Mouse (Mus musculus): ENCODE measurements at regions not wholly inside any gene's neighbourhood (a gene's known extent, or its start where the extent isn't known, plus 50 kb on each side); places are given as distances from the start of the nearest gene placed in this dataset.
"Not testable (repeated sequence)": the region's sequence is repeated elsewhere in the genome, so short reads cannot be mapped to it uniquely, and the experiment has no call there.

DNA sequence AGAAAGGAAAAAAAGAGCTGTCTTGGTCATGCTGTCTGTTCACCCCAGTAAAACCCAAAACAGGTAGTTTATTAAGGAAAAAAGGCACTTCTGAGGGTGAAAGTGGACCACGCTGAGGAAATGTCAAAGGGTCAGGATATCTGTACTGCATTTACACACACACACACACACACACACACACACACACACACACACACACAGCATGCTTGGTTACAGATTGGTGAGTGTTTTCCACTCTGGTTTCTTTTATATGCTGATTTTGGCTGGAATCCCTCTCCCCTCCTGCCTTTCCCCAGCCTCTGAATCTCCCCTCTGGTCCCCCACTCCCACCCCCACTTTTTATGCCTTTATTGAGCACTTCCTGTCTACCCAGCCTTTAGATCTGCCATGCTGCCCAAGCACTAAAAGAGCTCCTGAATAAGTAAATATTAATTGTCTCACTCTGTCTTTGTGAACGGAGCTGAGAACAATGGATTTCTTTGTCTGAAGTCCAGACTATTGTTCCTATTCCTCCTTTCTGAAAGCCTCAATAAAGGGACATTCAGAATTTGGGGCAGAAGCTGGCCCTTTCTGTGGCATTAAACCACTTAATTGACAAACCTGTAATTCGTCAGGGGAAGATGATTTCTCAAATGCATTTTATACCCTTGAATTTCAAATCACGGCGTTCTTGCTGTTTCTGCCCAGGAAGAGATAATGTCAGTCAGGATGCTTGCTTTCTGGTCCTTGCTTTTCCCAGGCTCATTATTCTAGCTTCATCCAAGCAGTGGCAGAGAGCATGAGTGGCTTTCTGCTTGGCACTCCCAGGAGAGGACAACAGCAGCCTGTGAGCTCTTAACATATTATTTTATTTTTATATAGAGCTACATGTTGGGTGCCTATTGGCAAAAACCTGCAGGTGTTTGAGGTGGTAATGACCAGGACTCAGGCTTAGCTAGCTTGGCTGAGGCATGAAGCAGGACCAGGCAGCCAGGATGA is 187.8 kb downstream of the Zfp619 start:
- Histone ChIP-seq H3K4me1 (ENCODE audit: control insufficient read depth, insufficient read depth, low read depth, low read length) (peaks cover 9% of the 10 kb centered on the region), H3K9ac (ENCODE audit: low read depth, low read length) (0 out of 2 replicates have a peak overlapping the region, but pooled peaks have one; percentile 13), H3K4me3 (ENCODE audit: low read length) (no peak overlapping the region), H3K9me3 (ENCODE audit: control insufficient read depth, low read length) (no peaks in the 10 kb centered on the region), H3K27ac (ENCODE audit: low read depth, low read length) (0 out of 2 replicates have a peak overlapping the region, but pooled peaks have one; percentile 13), H3K36me3 (ENCODE audit: control insufficient read depth, insufficient read depth, low read length) (no peaks in the 10 kb centered on the region), H3K4me2 (ENCODE audit: low read length) (peak overlapping the region; percentile 6; the same call in 1 of the 2 replicates), H3K27me3 (replicated peaks; ENCODE audit: control insufficient read depth, insufficient read depth, low read length) (no peaks in the 10 kb centered on the region)
- peak; percentile 27; the same call in 1 of the 2 replicates for ATAC-seq
- WGBS = 8% methylated on average over 5 of the region's 5 CpGs

DNA sequence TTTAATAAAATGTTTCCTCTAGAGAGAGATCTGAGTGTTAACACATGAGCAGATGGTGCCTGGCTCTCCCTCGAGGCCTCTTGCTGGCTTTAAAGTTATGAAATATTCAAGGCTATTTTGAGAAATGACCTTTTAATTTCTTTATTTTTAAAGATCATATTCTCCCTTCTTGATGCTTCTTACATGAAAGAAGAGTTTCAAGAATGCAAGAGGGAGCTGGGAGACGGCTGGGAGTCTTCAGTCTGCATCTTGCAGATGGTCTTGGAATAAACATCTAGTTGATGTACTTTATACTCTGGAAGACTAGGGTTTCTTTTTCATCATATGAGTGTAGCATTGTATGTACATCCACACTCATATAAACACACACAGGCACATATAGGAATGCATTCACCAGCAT is 189.0 kb downstream of the Zfp619 start:
- Histone ChIP-seq H3K4me3 (ENCODE audit: low read length) (no peak overlapping the region), H3K36me3 (ENCODE audit: control insufficient read depth, insufficient read depth, low read length) (no peaks in the 10 kb centered on the region), H3K9ac (ENCODE audit: low read depth, low read length) (no peak overlapping the region), H3K4me1 (ENCODE audit: control insufficient read depth, insufficient read depth, low read depth, low read length) (peaks cover 9% of the 10 kb centered on the region), H3K27ac (ENCODE audit: low read depth, low read length) (no peak overlapping the region), H3K27me3 (replicated peaks; ENCODE audit: control insufficient read depth, insufficient read depth, low read length) (no peaks in the 10 kb centered on the region), H3K4me2 (ENCODE audit: low read length) (no peak overlapping the region), H3K9me3 (ENCODE audit: control insufficient read depth, low read length) (no peaks in the 10 kb centered on the region)
- 72% methylated on average over 2 of the region's 2 CpGs for WGBS
- no peak for ATAC-seq

DNA sequence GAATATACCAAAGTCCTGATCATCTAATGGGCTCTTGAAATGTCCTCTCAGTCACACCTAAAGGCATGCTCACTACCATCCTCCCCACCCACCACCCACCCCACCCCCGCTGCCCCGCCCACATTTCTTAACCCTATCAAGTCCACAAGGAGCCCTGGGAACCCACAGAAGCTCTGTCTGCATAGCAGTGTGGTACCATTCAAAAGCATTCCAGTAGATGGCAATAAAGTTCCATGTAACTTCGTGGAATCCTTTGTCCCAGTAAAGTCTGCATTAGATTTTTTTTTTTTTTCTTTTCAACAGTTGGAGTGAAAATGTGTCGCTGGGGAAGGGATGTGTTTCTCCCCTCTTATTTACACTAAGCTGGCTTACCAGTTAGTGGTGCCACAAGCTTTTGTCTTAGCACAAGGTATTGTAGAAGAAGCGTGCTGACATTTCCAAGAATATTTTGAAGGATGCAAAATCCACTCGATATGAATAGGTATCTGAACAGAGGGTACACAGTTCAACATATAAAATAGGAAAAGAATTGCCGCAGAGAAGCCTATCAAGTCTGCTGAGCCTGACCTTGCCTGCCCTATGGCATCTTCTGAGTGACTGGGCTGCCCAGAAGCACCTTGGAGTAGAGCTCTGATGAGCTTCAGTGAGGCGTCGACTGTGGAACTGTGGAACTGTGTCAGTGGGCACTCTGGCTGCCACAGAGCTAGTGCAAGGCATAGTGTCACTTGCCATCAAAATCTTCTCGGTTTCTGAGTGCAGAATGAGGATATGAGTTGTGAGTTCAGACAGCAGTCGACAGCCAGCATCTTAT is 199.0 kb downstream of the Zfp619 start:
- H3K27me3 ChIP-seq (replicated peaks; ENCODE audit: control insufficient read depth, insufficient read depth, low read length) = no peaks in the 10 kb centered on the region
- WGBS = 20% methylated on average over 11 of the region's 11 CpGs
- H3K4me2 ChIP-seq (ENCODE audit: low read length) = peak overlapping the region; percentile 43
- H3K36me3 ChIP-seq (ENCODE audit: control insufficient read depth, insufficient read depth, low read length) = no peaks in the 10 kb centered on the region
- H3K9me3 ChIP-seq (ENCODE audit: control insufficient read depth, low read length) = no peaks in the 10 kb centered on the region
- H3K4me1 ChIP-seq (ENCODE audit: control insufficient read depth, insufficient read depth, low read depth, low read length) = peaks cover 5% of the 10 kb centered on the region
- 0 out of 2 replicates have a peak overlapping the region, but pooled peaks have one; percentile 16 for H3K27ac ChIP-seq (ENCODE audit: low read depth, low read length)
- H3K9ac ChIP-seq (ENCODE audit: low read depth, low read length) = no peak overlapping the region
- peak; percentile 96 for ATAC-seq
- no peak overlapping the region for H3K4me3 ChIP-seq (ENCODE audit: low read length)

DNA sequence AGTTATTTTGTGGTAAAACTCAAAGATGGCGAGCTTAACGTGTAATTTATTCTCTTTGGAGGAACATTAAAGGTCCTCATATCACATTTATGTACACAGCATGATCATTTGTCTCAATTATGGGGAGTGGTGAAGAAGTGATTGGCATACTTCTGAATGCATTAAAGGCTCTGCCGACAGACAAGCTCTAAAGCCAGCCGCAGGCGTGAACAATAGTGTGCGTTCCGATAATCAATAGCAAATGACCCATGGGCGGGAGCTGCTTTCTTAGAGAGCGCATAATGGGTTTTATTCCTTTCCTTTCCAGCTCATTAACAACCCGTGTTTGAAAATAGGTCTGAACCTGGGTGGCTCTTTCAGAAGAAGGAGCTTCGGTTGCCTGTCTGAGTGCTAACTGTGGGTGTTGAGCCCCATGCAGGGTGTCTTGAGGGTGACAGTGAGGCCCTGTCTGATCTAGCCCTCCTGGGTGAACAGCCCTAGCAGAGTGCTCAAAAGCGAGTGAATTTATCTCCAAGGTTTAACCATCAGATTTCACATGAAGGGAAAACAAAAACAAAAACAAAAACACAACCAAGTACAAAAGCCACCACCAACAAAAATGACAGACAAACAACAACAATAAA is 210.5 kb downstream of the Zfp619 start:
- Histone ChIP-seq H3K9ac (ENCODE audit: low read depth, low read length) (no peak overlapping the region), H3K4me2 (ENCODE audit: low read length) (no peak overlapping the region), H3K9me3 (ENCODE audit: control insufficient read depth, low read length) (no peaks in the 10 kb centered on the region), H3K4me1 (ENCODE audit: control insufficient read depth, insufficient read depth, low read depth, low read length) (no peaks in the 10 kb centered on the region), H3K27ac (ENCODE audit: low read depth, low read length) (no peak overlapping the region), H3K27me3 (replicated peaks; ENCODE audit: control insufficient read depth, insufficient read depth, low read length) (no peaks in the 10 kb centered on the region), H3K36me3 (ENCODE audit: control insufficient read depth, insufficient read depth, low read length) (no peaks in the 10 kb centered on the region), H3K4me3 (ENCODE audit: low read length) (no peak overlapping the region)
- 21% methylated on average over 12 of the region's 12 CpGs for WGBS
- ATAC-seq = no peak

DNA sequence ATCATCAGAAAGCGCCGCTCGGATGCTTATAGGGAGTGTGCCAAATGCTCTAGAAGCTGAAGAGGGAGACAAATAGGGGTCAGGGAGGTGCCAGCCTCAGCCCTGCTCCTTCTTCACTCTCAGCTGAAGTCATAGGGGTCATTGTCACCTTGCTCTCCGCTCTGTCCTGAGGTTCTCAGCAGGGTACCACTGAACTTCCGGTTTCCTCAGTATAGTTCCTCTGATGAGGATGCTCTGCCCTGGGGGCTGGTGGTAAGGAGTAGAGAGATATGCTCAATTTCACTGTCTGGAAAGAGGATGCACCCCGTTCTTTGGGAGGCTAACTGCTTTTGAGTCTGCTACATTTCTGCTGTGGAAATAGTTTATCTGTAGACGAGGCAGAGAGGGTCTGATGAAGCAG is 211.4 kb downstream of the Zfp619 start:
- Histone ChIP-seq H3K27me3 (replicated peaks; ENCODE audit: control insufficient read depth, insufficient read depth, low read length) (no peaks in the 10 kb centered on the region), H3K9ac (ENCODE audit: low read depth, low read length) (no peak overlapping the region), H3K4me1 (ENCODE audit: control insufficient read depth, insufficient read depth, low read depth, low read length) (no peaks in the 10 kb centered on the region), H3K4me3 (ENCODE audit: low read length) (no peak overlapping the region), H3K9me3 (ENCODE audit: control insufficient read depth, low read length) (no peaks in the 10 kb centered on the region), H3K4me2 (ENCODE audit: low read length) (no peak overlapping the region), H3K27ac (ENCODE audit: low read depth, low read length) (no peak overlapping the region), H3K36me3 (ENCODE audit: control insufficient read depth, insufficient read depth, low read length) (no peaks in the 10 kb centered on the region)
- ATAC-seq = no peak
- WGBS = 50% methylated on average over 7 of the region's 7 CpGs

DNA sequence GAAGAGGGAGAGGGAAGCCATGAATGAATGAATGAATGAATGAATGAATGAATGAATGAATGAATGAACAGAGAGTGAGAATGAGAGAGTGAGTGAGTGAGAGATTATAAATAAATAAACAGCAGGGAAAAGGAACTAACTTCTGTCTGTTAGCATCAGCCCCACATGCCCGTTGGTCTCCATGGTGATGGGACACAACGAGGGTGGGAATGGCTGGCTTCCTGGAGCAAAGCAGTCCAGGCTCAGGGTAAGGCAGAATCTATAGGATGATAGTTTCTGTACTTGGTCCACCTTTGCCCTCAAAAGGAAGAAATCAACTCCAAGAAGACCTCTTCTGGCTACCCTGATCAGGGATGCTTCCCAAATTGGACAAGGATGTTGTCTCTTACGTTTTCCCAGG is 212.2 kb downstream of the Zfp619 start:
- H3K27me3 ChIP-seq (replicated peaks; ENCODE audit: control insufficient read depth, insufficient read depth, low read length) = no peaks in the 10 kb centered on the region
- H3K4me3 ChIP-seq (ENCODE audit: low read length) = no peak overlapping the region
- no peaks in the 10 kb centered on the region for H3K36me3 ChIP-seq (ENCODE audit: control insufficient read depth, insufficient read depth, low read length)
- no peak overlapping the region for H3K9ac ChIP-seq (ENCODE audit: low read depth, low read length)
- no peak for ATAC-seq
- no peaks in the 10 kb centered on the region for H3K4me1 ChIP-seq (ENCODE audit: control insufficient read depth, insufficient read depth, low read depth, low read length)
- H3K4me2 ChIP-seq (ENCODE audit: low read length) = no peak overlapping the region
- no peak overlapping the region for H3K27ac ChIP-seq (ENCODE audit: low read depth, low read length)
- no peaks in the 10 kb centered on the region for H3K9me3 ChIP-seq (ENCODE audit: control insufficient read depth, low read length)
- WGBS = 27% methylated on average over 3 of the region's 3 CpGs

DNA sequence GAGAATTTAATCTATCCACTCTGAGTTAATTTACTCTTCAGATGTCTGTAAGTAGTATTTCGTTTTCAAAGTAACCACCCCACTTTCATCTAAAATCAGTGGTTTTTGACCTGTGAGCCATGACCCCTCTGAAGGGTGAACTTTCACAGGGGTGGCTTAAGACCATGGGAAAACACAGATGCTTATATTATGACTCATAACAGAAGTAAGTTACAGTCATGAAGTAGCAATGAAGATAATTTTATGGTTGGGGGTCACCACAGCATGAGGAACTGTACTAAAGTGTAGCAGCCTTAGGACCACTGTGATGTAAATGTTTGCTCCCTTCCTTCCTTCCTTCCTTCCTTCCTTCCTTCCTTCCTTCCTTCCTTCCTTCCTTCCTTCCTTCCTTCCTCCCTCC is 215.2 kb downstream of the Zfp619 start:
- ATAC-seq = no peak
- no peak overlapping the region for H3K9ac ChIP-seq (ENCODE audit: low read depth, low read length)
- WGBS = 73% methylated on average over 1 of the region's 1 CpGs
- H3K4me1 ChIP-seq (ENCODE audit: control insufficient read depth, insufficient read depth, low read depth, low read length) = no peaks in the 10 kb centered on the region
- H3K36me3 ChIP-seq (ENCODE audit: control insufficient read depth, insufficient read depth, low read length) = no peaks in the 10 kb centered on the region
- no peaks in the 10 kb centered on the region for H3K27me3 ChIP-seq (replicated peaks; ENCODE audit: control insufficient read depth, insufficient read depth, low read length)
- H3K9me3 ChIP-seq (ENCODE audit: control insufficient read depth, low read length) = no peaks in the 10 kb centered on the region
- H3K4me3 ChIP-seq (ENCODE audit: low read length) = no peak overlapping the region
- H3K4me2 ChIP-seq (ENCODE audit: low read length) = no peak overlapping the region
- no peak overlapping the region for H3K27ac ChIP-seq (ENCODE audit: low read depth, low read length)

DNA sequence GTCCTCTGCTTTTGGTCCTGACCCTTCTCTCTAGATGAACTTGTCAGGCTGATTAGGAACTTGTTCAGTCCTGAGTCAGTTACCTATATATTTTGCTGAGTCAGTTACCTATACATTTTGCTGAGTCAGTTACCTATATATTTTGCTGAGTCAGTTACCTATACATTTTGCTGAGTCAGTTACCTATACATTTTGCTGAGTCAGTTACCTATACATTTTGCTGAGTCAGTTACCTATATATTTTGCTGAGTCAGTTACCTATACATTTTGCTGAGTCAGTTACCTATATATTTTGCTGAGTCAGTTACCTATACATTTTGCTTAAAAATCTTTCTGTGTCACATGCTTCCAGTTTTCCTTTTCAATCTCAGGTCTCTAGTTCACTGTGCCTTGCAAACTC is 230.8 kb downstream of the Zfp619 start:
- not testable (repeated sequence) for H3K4me1 ChIP-seq (ENCODE audit: control insufficient read depth, insufficient read depth, low read depth, low read length); H3K9me3 ChIP-seq (ENCODE audit: control insufficient read depth, low read length); H3K27me3 ChIP-seq (replicated peaks; ENCODE audit: control insufficient read depth, insufficient read depth, low read length); H3K9ac ChIP-seq (ENCODE audit: low read depth, low read length); H3K36me3 ChIP-seq (ENCODE audit: control insufficient read depth, insufficient read depth, low read length); H3K27ac ChIP-seq (ENCODE audit: low read depth, low read length); H3K4me2 ChIP-seq (ENCODE audit: low read length); ATAC-seq; H3K4me3 ChIP-seq (ENCODE audit: low read length)

DNA sequence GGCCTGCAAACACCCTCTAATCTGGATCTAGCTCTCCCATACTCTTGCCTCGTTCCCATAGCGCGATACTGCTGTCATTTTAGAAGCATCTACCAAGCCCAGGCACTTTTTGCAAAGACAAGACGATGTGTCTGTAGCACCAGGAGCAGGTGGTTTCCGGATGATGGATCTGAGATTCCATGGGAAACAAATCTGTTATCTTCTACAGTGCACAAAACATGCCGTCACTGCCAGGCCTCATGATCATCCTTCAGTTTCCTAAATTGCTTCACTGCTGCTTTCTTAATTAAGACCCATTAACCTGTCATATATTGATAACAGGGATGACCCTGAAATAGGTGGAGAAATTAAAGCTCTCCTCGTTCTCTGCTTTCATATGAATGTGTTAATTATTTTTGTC is 232.9 kb downstream of the Zfp619 start:
- H3K27ac ChIP-seq (ENCODE audit: low read depth, low read length) = no peak overlapping the region
- 80% methylated on average over 7 of the region's 7 CpGs for WGBS
- H3K9me3 ChIP-seq (ENCODE audit: control insufficient read depth, low read length) = no peaks in the 10 kb centered on the region
- no peak overlapping the region for H3K9ac ChIP-seq (ENCODE audit: low read depth, low read length)
- ATAC-seq = peak; percentile 52
- H3K4me2 ChIP-seq (ENCODE audit: low read length) = no peak overlapping the region
- H3K4me3 ChIP-seq (ENCODE audit: low read length) = no peak overlapping the region
- H3K4me1 ChIP-seq (ENCODE audit: control insufficient read depth, insufficient read depth, low read depth, low read length) = no peaks in the 10 kb centered on the region
- no peaks in the 10 kb centered on the region for H3K36me3 ChIP-seq (ENCODE audit: control insufficient read depth, insufficient read depth, low read length)
- H3K27me3 ChIP-seq (replicated peaks; ENCODE audit: control insufficient read depth, insufficient read depth, low read length) = no peaks in the 10 kb centered on the region
